Mouse (Mus musculus): ENCODE data around the gene Chordc1.
"Not testable (repeated sequence)": the region's sequence is repeated elsewhere in the genome, so short reads cannot be mapped to it uniquely, and the experiment has no call there.

The Chordc1 gene

DNA sequence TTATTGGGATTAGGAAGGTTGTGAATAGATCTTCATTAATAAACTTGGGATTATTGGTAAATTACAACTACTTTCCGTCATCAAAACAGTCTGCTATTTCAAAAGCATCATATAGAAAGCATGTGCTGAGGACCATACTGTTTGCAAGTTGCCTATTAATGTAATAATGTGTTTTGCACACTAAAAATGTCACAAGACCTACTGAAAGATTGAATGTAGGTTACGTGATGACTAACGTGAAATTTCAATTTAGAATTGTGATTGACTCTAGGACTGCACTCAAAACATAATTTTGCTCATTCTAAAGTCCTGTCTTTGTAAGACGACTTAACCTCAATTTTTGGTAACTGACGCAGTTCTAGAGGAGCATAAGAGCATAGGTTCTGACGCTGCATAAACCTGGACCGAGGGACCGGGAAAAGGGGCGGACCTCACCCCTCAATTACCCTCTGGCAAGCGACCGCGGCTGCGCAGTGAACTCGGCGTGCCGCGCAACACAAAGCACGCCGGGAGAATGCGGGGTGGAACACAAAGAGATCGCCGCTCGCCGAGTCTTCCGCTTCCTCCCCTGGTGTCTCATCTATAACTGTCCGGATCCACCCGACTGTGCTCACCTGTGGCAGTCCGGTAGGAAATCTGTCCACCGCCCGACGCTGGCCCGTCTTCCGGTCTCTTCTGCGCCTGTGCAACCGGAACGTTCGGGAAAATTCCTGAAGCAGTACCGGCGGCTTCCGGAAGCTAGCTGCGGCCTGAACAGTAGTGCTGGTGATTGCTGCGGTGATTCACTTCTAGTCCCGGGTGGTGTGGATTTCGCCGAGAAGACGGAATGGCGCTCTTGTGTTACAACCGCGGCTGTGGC lies at the start of gene Chordc1:
Gene Chordc1 (plus strand): TSS at position 555 of the 859 bp plus-strand sequence.
- DNase-seq, result peak; percentile 94

- no peak for DNase-seq
These were observed 16.0 kb upstream of the Chordc1 start for GRCm38 (mm10) chr9:18275901-18276300.

GRCm38 (mm10) chr9:18276844-18277243 lies 15.1 kb upstream of the Chordc1 start:
- no peak for DNase-seq

DNA sequence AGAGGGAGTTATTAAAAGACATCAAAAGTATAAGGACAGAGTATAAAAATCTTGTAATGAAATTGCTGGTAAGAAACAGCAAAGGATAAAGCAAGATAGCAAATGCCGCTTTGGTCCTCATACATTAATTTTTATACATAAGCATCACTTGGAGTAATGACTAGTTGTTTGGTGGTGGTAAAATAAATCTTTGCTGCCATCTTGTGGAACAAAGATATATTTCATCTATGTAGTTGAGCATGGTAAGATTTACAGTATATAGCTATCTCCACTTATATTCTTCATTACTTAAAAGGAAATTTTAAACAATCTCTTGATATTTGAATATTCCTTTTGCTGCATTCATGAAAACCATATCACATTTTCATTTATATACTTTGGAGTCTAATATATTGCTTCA lies 14.4 kb upstream of the Chordc1 start:
- DNase-seq, result no peak

- not testable (repeated sequence) for DNase-seq
These were observed 13.2 kb upstream of the Chordc1 start for GRCm38 (mm10) chr9:18278693-18279092.

- DNase-seq, result no peak
These were observed 558 bp downstream of the Chordc1 start for GRCm38 (mm10) chr9:18292443-18292922.

DNA sequence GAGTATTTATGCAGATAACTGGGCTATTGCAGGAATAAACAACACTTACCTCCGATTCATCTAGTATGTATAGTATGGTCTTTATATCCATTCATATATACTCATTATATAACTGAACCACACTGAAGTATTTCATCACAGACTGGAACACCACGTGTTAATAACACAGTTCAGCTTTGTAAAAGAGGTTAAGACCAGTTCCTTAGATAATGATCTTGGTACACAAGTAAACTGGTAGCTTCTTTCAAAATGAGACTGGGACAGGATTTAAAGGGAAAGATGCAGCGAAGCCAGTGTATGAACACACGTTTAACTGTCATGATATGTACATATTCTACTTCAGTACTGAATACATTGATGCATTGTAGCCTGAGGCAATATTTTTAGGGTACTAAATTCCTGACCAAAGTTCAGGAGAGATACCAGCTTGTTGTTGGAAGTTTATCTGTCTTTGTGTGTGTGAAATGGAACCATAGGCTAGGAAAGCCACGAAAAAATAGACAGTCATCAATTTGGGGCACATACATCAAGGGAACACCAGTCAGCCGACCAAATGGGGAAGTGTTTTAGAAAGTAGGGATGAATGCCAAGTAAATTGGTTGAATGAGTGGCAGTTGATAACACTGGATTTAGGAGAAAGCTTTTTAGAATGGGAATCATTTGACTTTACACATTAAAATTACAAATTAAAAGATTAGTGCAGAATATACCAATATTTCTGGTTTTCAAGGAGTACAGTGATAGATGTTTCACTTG lies 1.3 kb downstream of the Chordc1 start:
- DNase-seq, result no peak

DNA sequence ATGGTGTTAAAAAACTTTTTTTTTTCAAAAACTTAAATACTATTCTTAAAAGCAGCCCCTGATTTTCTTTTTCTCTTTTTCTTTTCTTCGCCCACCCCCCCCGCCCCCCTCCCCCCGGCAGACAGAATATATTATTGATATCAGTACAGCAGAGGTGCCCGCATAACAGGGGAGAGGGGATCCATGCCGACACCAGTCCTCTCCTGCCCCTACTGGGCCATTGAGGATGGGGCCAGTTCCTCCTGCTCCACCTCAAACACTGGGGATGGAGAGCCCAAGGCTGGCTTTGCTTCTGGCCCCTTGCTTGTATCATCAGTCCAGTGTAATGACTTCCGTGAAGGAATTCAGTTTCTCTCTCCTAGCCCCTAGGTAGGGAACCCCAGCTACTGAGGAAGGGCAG lies 6.4 kb downstream of the Chordc1 start:
- no peak for DNase-seq

DNA sequence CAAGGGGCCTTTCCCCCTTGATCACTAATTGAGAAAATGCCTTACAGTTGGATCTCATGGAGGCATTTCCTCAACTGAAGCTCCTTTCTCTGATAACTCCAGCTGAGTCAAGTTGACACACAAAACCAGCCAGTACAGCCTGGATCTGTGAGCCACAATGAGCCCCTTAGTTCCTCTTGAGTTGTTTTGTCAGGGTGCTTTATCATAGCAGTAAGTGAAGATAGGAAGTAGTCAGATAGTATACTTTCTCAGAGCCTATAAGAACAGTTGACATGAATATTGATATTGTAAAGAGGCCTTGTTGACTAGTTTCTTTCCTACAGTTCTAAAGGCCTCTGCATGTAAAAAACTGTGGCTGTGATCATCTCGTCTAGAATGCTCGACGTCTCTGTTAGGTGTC lies 28.1 kb downstream of the Chordc1 start:
- no peak for DNase-seq
